Mouse (Mus musculus): ENCODE results near the gene Scn4a. TPM values are rescaled to one million over a fixed set of nuclear protein-coding genes. Genes with fewer than 3 reads are reported as not detected.

The Scn4a gene
- polyA plus RNA-seq, 1 experiment from 2014 or later = not detected

DNA sequence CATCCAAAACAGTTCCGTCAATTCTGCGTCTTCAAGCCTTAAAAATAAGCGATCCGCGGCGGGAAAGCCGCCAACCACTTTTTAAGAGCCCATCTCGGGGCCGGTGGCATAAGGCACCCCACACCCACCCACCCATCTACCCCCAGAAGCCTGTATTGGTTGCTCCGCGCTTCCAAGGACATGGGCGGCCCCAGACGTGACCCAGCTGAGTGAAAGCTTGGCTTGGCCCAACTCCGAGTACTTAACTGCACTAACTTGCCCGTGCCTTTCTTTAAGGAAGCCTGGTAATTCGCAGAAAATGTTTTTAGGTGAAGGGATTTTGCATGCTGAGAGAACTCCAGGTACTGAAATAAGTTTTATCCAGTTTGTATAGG lies 79.8 kb downstream of the Scn4a start:
- Histone ChIP-seq H3K4me3 (ENCODE audit: low read length) (peak overlapping the region; percentile 96), H3K9ac (ENCODE audit: low read depth, low read length) (peak overlapping the region; percentile 75), H3K36me3 (ENCODE audit: control insufficient read depth, insufficient read depth, low read length) (no peaks in the 10 kb centered on the region), H3K27ac (ENCODE audit: low read length) (peak overlapping the region; percentile 90), H3K27me3 (replicated peaks; ENCODE audit: control insufficient read depth, insufficient read depth, low read length) (no peaks in the 10 kb centered on the region), H3K4me2 (ENCODE audit: low read depth, low read length) (peak overlapping the region; percentile 88), H3K9me3 (ENCODE audit: control insufficient read depth, low read length) (no peaks in the 10 kb centered on the region), H3K4me1 (ENCODE audit: control insufficient read depth, insufficient read depth, low read length) (peaks cover 45% of the 10 kb centered on the region)
- ATAC-seq = peak; percentile 19
- 8% methylated on average over 16 of the region's 16 CpGs for WGBS

DNA sequence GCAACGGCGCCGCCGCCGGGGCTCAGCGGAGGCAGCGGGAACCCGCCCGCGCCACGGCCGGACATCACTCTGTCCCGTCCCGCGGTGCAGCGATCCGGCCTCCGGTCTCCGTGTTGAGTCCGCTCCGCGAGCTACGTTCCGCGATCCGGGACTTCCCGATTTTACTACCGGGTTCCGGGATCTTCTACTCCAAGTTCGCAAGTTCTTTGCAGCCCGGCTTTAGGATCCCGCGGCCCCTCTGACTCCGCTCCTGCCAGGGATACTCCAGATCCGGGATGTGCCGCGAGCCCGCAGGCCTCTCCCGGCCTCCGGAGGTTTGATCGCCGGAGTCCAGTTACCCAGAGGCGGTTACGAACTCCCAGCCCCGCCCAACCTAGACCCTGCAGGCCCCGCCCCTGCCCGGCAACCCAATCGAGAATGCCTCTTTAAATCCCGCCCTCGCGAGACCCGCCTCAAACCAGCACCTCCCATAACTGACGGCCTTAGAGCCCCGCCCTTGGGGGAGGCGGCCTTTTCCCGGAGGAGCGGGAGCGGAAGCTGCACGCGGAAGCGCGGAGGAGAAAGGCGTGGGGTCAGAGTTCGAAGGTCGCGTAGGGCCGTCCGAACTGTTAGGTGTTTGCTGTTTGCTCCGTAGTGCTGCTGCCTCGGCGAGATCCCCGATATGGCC lies 80.3 kb downstream of the Scn4a start, which contains the start of gene Smarcd2:
Gene Smarcd2, minus strand, starts transcription at position 329 of the 667 bp plus-strand sequence.
- peak; percentile 94 for ATAC-seq
- Histone ChIP-seq H3K27me3 (replicated peaks; ENCODE audit: control insufficient read depth, insufficient read depth, low read length) (no peaks in the 10 kb centered on the region), H3K9ac (ENCODE audit: low read depth, low read length) (peak within 1 kb of the TSS; percentile 99), H3K4me2 (ENCODE audit: low read depth, low read length) (peak within 1 kb of the TSS; percentile 88), H3K4me3 (ENCODE audit: low read length) (peak within 1 kb of the TSS; percentile 96), H3K36me3 (ENCODE audit: control insufficient read depth, insufficient read depth, low read length) (no peaks in the 10 kb centered on the region), H3K4me1 (ENCODE audit: control insufficient read depth, insufficient read depth, low read length) (peaks cover 50% of the 10 kb centered on the region), H3K9me3 (ENCODE audit: control insufficient read depth, low read length) (no peaks in the 10 kb centered on the region), H3K27ac (ENCODE audit: low read length) (peak within 1 kb of the TSS; percentile 98)
- under 1% methylated on average over 72 of the region's 72 CpGs for WGBS

DNA sequence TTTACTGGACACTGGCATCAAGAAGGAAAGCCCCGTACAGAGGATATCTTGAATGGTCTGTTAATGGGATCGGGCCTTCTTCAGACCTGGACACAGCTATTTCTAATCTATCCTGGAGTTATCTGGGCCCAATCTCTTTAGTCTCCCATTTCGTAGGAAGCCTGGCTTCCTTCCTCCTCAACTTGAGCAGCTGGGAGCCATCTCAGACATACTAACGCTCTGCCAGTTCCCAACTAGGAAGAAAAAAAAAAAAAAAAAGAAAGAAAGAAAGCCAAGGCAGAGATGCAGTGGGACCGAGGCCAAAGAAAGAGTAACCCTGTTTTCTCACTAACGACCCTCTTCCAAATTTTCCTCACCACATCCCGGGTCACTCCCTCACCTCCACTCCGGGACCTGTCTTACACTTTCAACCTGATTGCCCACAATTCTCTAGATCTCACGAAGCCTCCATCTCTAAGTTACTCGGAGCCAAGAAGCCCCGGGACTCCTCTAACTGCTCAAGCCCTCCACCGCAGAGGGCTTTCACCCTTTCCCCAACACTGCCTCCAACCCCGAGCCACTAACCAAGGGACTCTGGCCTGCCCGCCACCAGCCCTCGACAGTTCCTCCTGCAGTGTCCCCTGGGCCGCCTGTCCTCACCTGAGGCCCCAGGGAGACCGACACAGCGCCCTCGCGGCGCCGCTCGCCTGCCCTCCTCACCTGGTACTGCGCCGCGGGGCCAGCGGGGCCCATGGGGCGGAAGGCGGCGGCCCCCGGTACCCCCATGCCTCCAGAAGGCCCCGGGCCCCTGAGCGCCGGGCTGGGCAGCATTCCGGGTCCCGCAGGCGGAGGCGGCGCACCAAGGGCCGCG lies 81.1 kb downstream of the Scn4a start:
- no peaks in the 10 kb centered on the region for H3K27me3 ChIP-seq (replicated peaks; ENCODE audit: control insufficient read depth, insufficient read depth, low read length)
- H3K4me2 ChIP-seq (ENCODE audit: low read depth, low read length) = peak overlapping the region; percentile 79
- peak overlapping the region; percentile 98 for H3K27ac ChIP-seq (ENCODE audit: low read length)
- peak overlapping the region; percentile 99 for H3K9ac ChIP-seq (ENCODE audit: low read depth, low read length)
- WGBS = under 1% methylated on average over 41 of the region's 41 CpGs
- H3K36me3 ChIP-seq (ENCODE audit: control insufficient read depth, insufficient read depth, low read length) = no peaks in the 10 kb centered on the region
- H3K4me3 ChIP-seq (ENCODE audit: low read length) = peak overlapping the region; percentile 96
- peaks cover 53% of the 10 kb centered on the region for H3K4me1 ChIP-seq (ENCODE audit: control insufficient read depth, insufficient read depth, low read length)
- peak; percentile 42 for ATAC-seq
- no peaks in the 10 kb centered on the region for H3K9me3 ChIP-seq (ENCODE audit: control insufficient read depth, low read length)

DNA sequence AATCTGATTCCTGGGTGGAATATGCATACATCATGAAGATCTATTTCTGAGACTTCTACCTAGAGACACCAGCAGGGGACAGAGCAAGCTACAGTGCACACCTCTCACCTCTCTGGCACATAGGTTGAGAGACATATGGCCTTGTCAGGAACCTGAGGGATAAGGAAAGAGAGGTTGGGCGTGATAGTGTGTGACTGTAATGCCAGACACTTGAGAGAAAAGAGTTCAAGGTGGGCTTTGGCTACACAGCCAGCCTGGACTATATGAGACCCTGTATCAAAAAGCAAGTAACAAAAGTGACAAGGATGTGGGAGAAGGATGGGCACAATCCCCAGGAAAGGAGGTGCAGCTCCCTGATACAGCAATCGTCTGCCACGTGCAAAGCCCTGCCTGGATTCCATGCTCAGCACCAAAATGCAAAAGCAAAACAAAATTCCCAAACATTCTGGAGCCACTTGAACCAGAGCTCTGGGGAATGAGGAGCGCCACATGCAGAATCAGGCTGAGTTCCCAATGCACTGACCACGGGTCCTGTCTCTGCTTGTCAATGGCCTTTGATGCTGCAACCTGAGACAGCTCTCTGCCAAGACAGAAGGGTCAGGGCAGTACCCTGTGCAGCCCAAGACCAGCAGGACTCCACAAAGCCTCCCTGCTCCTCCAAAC lies 81.8 kb downstream of the Scn4a start:
- WGBS = 13% methylated on average over 5 of the region's 5 CpGs
- H3K4me1 ChIP-seq (ENCODE audit: control insufficient read depth, insufficient read depth, low read length) = peaks cover 52% of the 10 kb centered on the region
- no peak for ATAC-seq

DNA sequence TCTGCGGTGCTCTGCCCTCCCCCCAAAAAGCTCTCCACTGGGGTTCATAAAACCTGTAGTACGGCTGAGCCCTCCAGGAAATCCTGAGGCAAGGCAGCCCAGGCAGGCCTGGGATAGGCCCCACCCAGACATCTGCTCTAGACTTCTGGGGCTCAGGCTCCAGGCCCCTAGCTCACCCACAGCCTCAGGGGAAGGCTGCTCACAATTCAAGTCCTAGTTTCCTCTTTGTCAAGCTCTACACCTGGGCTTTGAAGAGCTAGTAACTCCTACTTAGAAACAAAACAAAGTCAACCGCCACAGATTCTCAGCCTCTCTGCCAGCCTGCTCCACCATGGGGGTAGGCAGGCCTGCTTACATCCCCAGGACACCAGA lies 84.0 kb downstream of the Scn4a start:
- WGBS = 17% methylated on average over 3 of the region's 3 CpGs
- no peaks in the 10 kb centered on the region for H3K27me3 ChIP-seq (replicated peaks; ENCODE audit: control insufficient read depth, insufficient read depth, low read length)
- no peak for ATAC-seq
- peaks cover 40% of the 10 kb centered on the region for H3K4me1 ChIP-seq (ENCODE audit: control insufficient read depth, insufficient read depth, low read length)
- H3K36me3 ChIP-seq (ENCODE audit: control insufficient read depth, insufficient read depth, low read length) = peaks cover 24% of the 10 kb centered on the region
- H3K9ac ChIP-seq (ENCODE audit: low read depth, low read length) = peak overlapping the region; percentile 34
- H3K4me3 ChIP-seq (ENCODE audit: low read length) = peak overlapping the region; percentile 6; the same call in 1 of the 2 replicates
- H3K4me2 ChIP-seq (ENCODE audit: low read depth, low read length) = peak overlapping the region; percentile 32
- peak overlapping the region; percentile 86 for H3K27ac ChIP-seq (ENCODE audit: low read length)
- no peaks in the 10 kb centered on the region for H3K9me3 ChIP-seq (ENCODE audit: control insufficient read depth, low read length)

More for the DNA sequence above, 81.8 kb downstream of the Scn4a start:
- peaks cover 4% of the 10 kb centered on the region; the same call in 1 of the 2 replicates for H3K36me3 ChIP-seq (ENCODE audit: control insufficient read depth, insufficient read depth, low read length)
- peak overlapping the region; percentile 79 for H3K4me2 ChIP-seq (ENCODE audit: low read depth, low read length)
- peak overlapping the region; percentile 98 for H3K27ac ChIP-seq (ENCODE audit: low read length)
- peak overlapping the region; percentile 96 for H3K4me3 ChIP-seq (ENCODE audit: low read length)
- H3K9me3 ChIP-seq (ENCODE audit: control insufficient read depth, low read length) = no peaks in the 10 kb centered on the region
- no peaks in the 10 kb centered on the region for H3K27me3 ChIP-seq (replicated peaks; ENCODE audit: control insufficient read depth, insufficient read depth, low read length)
- H3K9ac ChIP-seq (ENCODE audit: low read depth, low read length) = peak overlapping the region; percentile 99

Other genes with a start within 250 kb of the Scn4a start
- not detected in 2 replicates for gene Gm10840, start 192.4 kb downstream of the Scn4a start, polyA plus RNA-seq (2015; fragmentation: Nextera tagmentation; extraction: Ambion mirVana)
- gene Limd2, start 192.4 kb downstream of the Scn4a start, polyA plus RNA-seq (2015; fragmentation: Nextera tagmentation; extraction: Ambion mirVana) = 80.1 and 84.3 TPM in 2 replicates
- gene Strada, start 151.1 kb downstream of the Scn4a start, polyA plus RNA-seq (2015; fragmentation: Nextera tagmentation; extraction: Ambion mirVana) = 13.0 and 13.5 TPM in 2 replicates
- 94.0 and 97.3 TPM in 2 replicates for gene Ccdc47, start 136.9 kb downstream of the Scn4a start, polyA plus RNA-seq (2015; fragmentation: Nextera tagmentation; extraction: Ambion mirVana)
- gene Ddx42, start 136.4 kb downstream of the Scn4a start, polyA plus RNA-seq (2015; fragmentation: Nextera tagmentation; extraction: Ambion mirVana) = 54.5 and 57.5 TPM in 2 replicates
- 42.9 and 50.8 TPM in 2 replicates for gene Ftsj3, start 97.2 kb downstream of the Scn4a start, polyA plus RNA-seq (2015; fragmentation: Nextera tagmentation; extraction: Ambion mirVana)
- 234 and 263 TPM in 2 replicates for gene Psmc5, start 97.1 kb downstream of the Scn4a start, polyA plus RNA-seq (2015; fragmentation: Nextera tagmentation; extraction: Ambion mirVana)
- 48.1 and 49.7 TPM in 2 replicates for gene Smarcd2, start 80.3 kb downstream of the Scn4a start, polyA plus RNA-seq (2015; fragmentation: Nextera tagmentation; extraction: Ambion mirVana)
- 0.20 and 0.27 TPM in 2 replicates for gene Tcam1, start 76.6 kb downstream of the Scn4a start, polyA plus RNA-seq (2015; fragmentation: Nextera tagmentation; extraction: Ambion mirVana)
- not detected in 2 replicates for gene Gh, start 51.4 kb downstream of the Scn4a start, polyA plus RNA-seq (2015; fragmentation: Nextera tagmentation; extraction: Ambion mirVana)
- 3.0 and 4.4 TPM in 2 replicates for gene Cd79b, start 38.5 kb downstream of the Scn4a start, polyA plus RNA-seq (2015; fragmentation: Nextera tagmentation; extraction: Ambion mirVana)
- 0.53 and 0.54 TPM in 2 replicates for gene Prr29, start 12.2 kb upstream of the Scn4a start, polyA plus RNA-seq (2015; fragmentation: Nextera tagmentation; extraction: Ambion mirVana)
- 38.3 and 40.5 TPM in 2 replicates for gene Icam2, start 34.8 kb upstream of the Scn4a start, polyA plus RNA-seq (2015; fragmentation: Nextera tagmentation; extraction: Ambion mirVana)
- 4.1 TPM in 2 replicates for gene Ern1, start 134.6 kb upstream of the Scn4a start, polyA plus RNA-seq (2015; fragmentation: Nextera tagmentation; extraction: Ambion mirVana)